In genomic region chr13:101915542-101915941, GRCm38 (mm10) we compare ENCODE assay signal across 11 mouse cellular contexts.
DNase-seq lines count a peak whose midpoint lies in the region; ATAC-seq and TF ChIP-seq lines count a peak whose summit lies in the region.
"Had no signal": no experiment of that assay in that cellular context is flagged by ENCODE, and none has a peak within 500 bp of the region (broad histone marks: within the 10 kb centered on the region; RNA-seq: fewer than 3 reads in every experiment).

No protein-coding gene starts in this region.

- H3K9me3 ChIP-seq in lung, embryonic 14.5 days (ENCODE audit: low read depth, low read length) = no peaks in the 10 kb centered on the region
- H3K9me3 ChIP-seq in hindbrain, embryonic 13.5 days = no peaks in the 10 kb centered on the region

- DNase-seq in gastrocnemius, adult 2 months = no peak
- DNase-seq in gastrocnemius, postnatal 14 days = no peak
- peak; percentile 24 for DNase-seq in lung, embryonic 14.5 days
- no peak for DNase-seq in lung, adult 2 months
- peak; percentile 45 to 67 for DNase-seq in frontal cortex, postnatal 36 days (ENCODE audit: low spot score in 2 of 2)
- peak; percentile 26 to 66 for DNase-seq in right cerebral cortex, postnatal 36 days (ENCODE audit: low spot score in 2 of 2)
- DNase-seq: adrenal gland, postnatal 10 days; cerebellum, adult 2 months had no signal

- no peak overlapping the region for H3K4me3 ChIP-seq in gastrocnemius, adult 2 months
- no peak overlapping the region for H3K4me3 ChIP-seq in lung, embryonic 14.5 days (ENCODE audit: low read depth, low read length)
- no peak overlapping the region for H3K4me3 ChIP-seq in lung, adult 2 months (replicated peaks; ENCODE audit: extremely low read depth, low read depth, low read length)
- no peak overlapping the region for H3K4me3 ChIP-seq in hindbrain, embryonic 13.5 days

- H3K9ac ChIP-seq in lung, embryonic 14.5 days = no peak overlapping the region
- no peak overlapping the region for H3K9ac ChIP-seq in hindbrain, embryonic 13.5 days

- H3K36me3 ChIP-seq in lung, embryonic 14.5 days (ENCODE audit: insufficient read depth) = no peaks in the 10 kb centered on the region
- no peaks in the 10 kb centered on the region for H3K36me3 ChIP-seq in hindbrain, embryonic 13.5 days

- peak; percentile 5; the same call in 1 of the 2 replicates for ATAC-seq in lung, embryonic 14.5 days (ENCODE audit: insufficient read depth)
- ATAC-seq in hindbrain, embryonic 13.5 days (ENCODE audit: low FRiP score) = no peak
- ATAC-seq in megakaryocyte progenitor cell, adult 5-6 weeks (replicated peaks; ENCODE audit: poor library complexity) = no peak
- ATAC-seq: Patski had no signal

- peaks cover 27% of the 10 kb centered on the region; the same call in 1 of the 2 replicates for H3K4me1 ChIP-seq in lung, embryonic 14.5 days (ENCODE audit: insufficient read depth)
- no peaks in the 10 kb centered on the region; the same call in 1 of the 2 replicates for H3K4me1 ChIP-seq in lung, adult 2 months (ENCODE audit: control insufficient read depth, insufficient read depth, low read length)
- peaks cover 12% of the 10 kb centered on the region; the same call in 1 of the 2 replicates for H3K4me1 ChIP-seq in hindbrain, embryonic 13.5 days (replicated peaks)

- TF ChIP-seq CTCF in gastrocnemius, adult 2 months (IDR thresholded peaks at IDR 0.05) = no peak
- no peak for TF ChIP-seq CTCF in lung, embryonic 14.5 days (IDR thresholded peaks at IDR 0.05; ENCODE audit: low read depth)
- TF ChIP-seq CTCF in lung, adult 2 months (IDR thresholded peaks at IDR 0.05; ENCODE audit: insufficient read depth, low read length) = no peak

- no peaks in the 10 kb centered on the region for H3K27me3 ChIP-seq in lung, embryonic 14.5 days (ENCODE audit: insufficient read depth, low read length)
- H3K27me3 ChIP-seq in hindbrain, embryonic 13.5 days = no peaks in the 10 kb centered on the region
- H3K27me3 ChIP-seq: Patski had no signal

- no peak overlapping the region for H3K4me2 ChIP-seq in lung, embryonic 14.5 days
- no peak overlapping the region for H3K4me2 ChIP-seq in hindbrain, embryonic 13.5 days

- 47% methylated on average over 6 of the region's 6 CpGs for WGBS in lung, embryonic 14.5 days
- 44% methylated on average over 6 of the region's 6 CpGs for WGBS in lung, adult 2 months
- WGBS in hindbrain, embryonic 13.5 days = 55% methylated on average over 6 of the region's 6 CpGs

- peak overlapping the region; percentile 85 for H3K27ac ChIP-seq in gastrocnemius, adult 2 months
- H3K27ac ChIP-seq in lung, embryonic 14.5 days (ENCODE audit: low read depth) = peak overlapping the region; percentile 64; the same call in 1 of the 2 replicates
- H3K27ac ChIP-seq in hindbrain, embryonic 13.5 days = no peak overlapping the region

- intact Hi-C loops in gastrocnemius, adult 2 months (cut with DNase I) = loop anchor here (5.0 kb wide), 2 partner anchors 103 to 148 kb away; partner anchors contain the start of gene Pik3r1
- intact Hi-C loops in gastrocnemius, postnatal 14 days (cut with DNase I; ENCODE audit: low total_unique reads) = no loop called here

- TF ChIP-seq POLR2A in lung, adult 2 months (IDR thresholded peaks at IDR 0.05; ENCODE audit: borderline replicate concordance, extremely low read depth, low read depth, low read length) = no peak

Comparison
In these comparisons a context has a peak if more than half of its experiments do, and no peak if none do; other contexts are left out.
1. DNase-seq: peak in lung, embryonic 14.5 days (single experiment), frontal cortex, postnatal 36 days (2 of 2) and right cerebral cortex, postnatal 36 days (2 of 2); none in gastrocnemius, adult 2 months (single experiment), gastrocnemius, postnatal 14 days (single experiment) and lung, adult 2 months (single experiment).